21 mouse cellular contexts compared by ENCODE assay signal in the genomic region with DNA sequence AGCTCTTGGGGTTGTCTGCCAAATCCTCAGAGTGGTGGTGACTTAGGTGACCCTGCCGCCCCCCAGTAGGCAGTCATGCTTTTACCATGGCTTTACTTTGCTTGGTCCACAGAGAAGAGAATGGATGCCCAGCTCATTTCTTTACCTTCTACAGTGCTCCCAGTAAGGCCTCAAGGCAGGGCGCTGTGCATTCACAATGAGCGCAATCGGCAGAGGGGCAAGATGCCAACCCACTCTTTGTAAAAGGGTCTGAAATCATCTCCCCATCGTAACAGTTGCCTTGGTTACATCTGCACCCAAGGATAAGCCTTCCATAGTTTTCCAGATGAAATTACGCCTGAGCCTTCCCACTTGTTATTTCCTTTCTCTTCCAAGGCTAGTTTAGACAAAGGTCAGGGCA. TPM values are rescaled to one million over a fixed set of nuclear protein-coding genes. Genes with fewer than 3 reads are reported as not detected.
DNase-seq lines count a peak whose midpoint lies in the region; ATAC-seq and TF ChIP-seq lines count a peak whose summit lies in the region.
"Had no signal": no experiment of that assay in that cellular context is flagged by ENCODE, and none has a peak within 500 bp of the region (broad histone marks: within the 10 kb centered on the region; RNA-seq: fewer than 3 reads in every experiment).

No protein-coding gene starts in this region.

- peak; percentile 8 for DNase-seq in gastrocnemius, adult 2 months
- DNase-seq in gastrocnemius, postnatal 4 days (ENCODE audit: low spot score in 2 of 2), result no peak
- peak; percentile 80 to 83 for DNase-seq in right cerebral cortex, postnatal 10 days (ENCODE audit: low spot score in 2 of 2)
- DNase-seq in right cerebral cortex, postnatal 36 days (ENCODE audit: low spot score in 2 of 2), result no peak
- peak; percentile 57 for DNase-seq in layer of hippocampus, adult 9-11 months
- no peak for DNase-seq in kidney, adult 18-20 months
- DNase-seq in embryo, embryonic 9.5 days (ENCODE audit: extremely low spot score), result no peak
- DNase-seq: adrenal gland, postnatal 25 days; cerebellum, postnatal 14 days; heart, adult 2 months; lung, adult 18-20 months; right cerebral cortex, adult 18-20 months; thymus, adult 18-20 months had no signal

- peak; percentile 41; the same call in 1 of the 2 replicates for ATAC-seq in neural tube, embryonic 13.5 days (ENCODE audit: low read depth)
- ATAC-seq: activated CD4-positive, CD25-positive, alpha-beta regulatory T cell, adult 4 months had no signal

- H3K27me3 ChIP-seq in neural tube, embryonic 13.5 days, result 0 out of 2 replicates have a peak, but pooled peaks cover 3% of the 10 kb centered on the region
- H3K27me3 ChIP-seq: limb, embryonic 15.5 days had no signal

- intact Hi-C loops in gastrocnemius, adult 2 months (cut with DNase I), result no loop called here

- H3K9me3 ChIP-seq in neural tube, embryonic 13.5 days, result no peaks in the 10 kb centered on the region
- H3K9me3 ChIP-seq: limb, embryonic 15.5 days had no signal

- WGBS in neural tube, embryonic 13.5 days, result 54% methylated on average over 6 of the region's 6 CpGs

- no peak overlapping the region for H3K4me2 ChIP-seq in neural tube, embryonic 13.5 days
- H3K4me2 ChIP-seq: limb, embryonic 15.5 days had no signal

- peaks cover 46% of the 10 kb centered on the region for H3K4me1 ChIP-seq in neural tube, embryonic 13.5 days (replicated peaks)
- H3K4me1 ChIP-seq: limb, embryonic 15.5 days had no signal

- H3K9ac ChIP-seq in neural tube, embryonic 13.5 days, result peak overlapping the region; percentile 17; the same call in 1 of the 2 replicates
- H3K9ac ChIP-seq: limb, embryonic 15.5 days had no signal

- peaks cover 25% of the 10 kb centered on the region for H3K36me3 ChIP-seq in neural tube, embryonic 13.5 days

- H3K4me3 ChIP-seq in gastrocnemius, adult 2 months, result no peak overlapping the region
- H3K4me3 ChIP-seq in neural tube, embryonic 13.5 days, result no peak overlapping the region
- H3K4me3 ChIP-seq: erythroblast, embryonic 14.5 days; heart, adult 2 months; left cerebral cortex, adult 2 months; limb, embryonic 15.5 days had no signal

- TF ChIP-seq CTCF in gastrocnemius, adult 2 months (IDR thresholded peaks at IDR 0.05), result no peak

- H3K27ac ChIP-seq in gastrocnemius, adult 2 months, result no peak overlapping the region
- peak overlapping the region; percentile 54 for H3K27ac ChIP-seq in neural tube, embryonic 13.5 days (replicated peaks)
- H3K27ac ChIP-seq: heart, adult 2 months; kidney, postnatal 0 days; left cerebral cortex, adult 2 months; limb, embryonic 15.5 days; macrophage had no signal

RNA-seq across cellular contexts. Expression of a gene that starts 58.9 kb away (rescaled TPM):
- total RNA-seq in gastrocnemius, adult 2 months (2021), result under 1 TPM; 0.33 to 0.54 TPM
- 1 to 10 TPM; 1.3 to 1.6 TPM for total RNA-seq in gastrocnemius, postnatal 4 days (2021)
- polyA plus RNA-seq in neural tube, embryonic 13.5 days (2015; fragmentation: Nextera tagmentation; extraction: Ambion mirVana), result 5.9 and 6.0 TPM in 2 replicates
- total RNA-seq: monocyte, adult 5-6 weeks had no signal
- polyA plus RNA-seq: erythroblast, embryonic 14.5 days had no signal

Comparison
In these comparisons a context has a peak if more than half of its experiments do, and no peak if none do; other contexts are left out.
1. DNase-seq: peak in gastrocnemius, adult 2 months (single experiment), right cerebral cortex, postnatal 10 days (2 of 2) and layer of hippocampus, adult 9-11 months (single experiment); none in gastrocnemius, postnatal 4 days (0 of 2), right cerebral cortex, postnatal 36 days (0 of 2), kidney, adult 18-20 months (single experiment) and embryo, embryonic 9.5 days (single experiment).